Mouse (Mus musculus) lung, adult 2 months (tissue): Measurements from ENCODE around the gene Gm20458.

Source experiments
- CTCF ChIP-seq: fragments of 200-500 bp; IDR thresholded peaks from 2 replicates; pipeline ENCODE4 v1.5.1; 2011; ENCODE audit warnings: mild to moderate bottlenecking, low read length, control low read depth; ENCODE audit not compliant: insufficient read depth
- POLR2A ChIP-seq: fragments of 200-500 bp; IDR thresholded peaks from 2 replicates; pipeline ENCODE4 v1.6.1; 2011; ENCODE audit warnings: low read depth, mild to moderate bottlenecking, control low read depth, low read length, borderline replicate concordance; ENCODE audit errors: extremely low read depth

DNA sequence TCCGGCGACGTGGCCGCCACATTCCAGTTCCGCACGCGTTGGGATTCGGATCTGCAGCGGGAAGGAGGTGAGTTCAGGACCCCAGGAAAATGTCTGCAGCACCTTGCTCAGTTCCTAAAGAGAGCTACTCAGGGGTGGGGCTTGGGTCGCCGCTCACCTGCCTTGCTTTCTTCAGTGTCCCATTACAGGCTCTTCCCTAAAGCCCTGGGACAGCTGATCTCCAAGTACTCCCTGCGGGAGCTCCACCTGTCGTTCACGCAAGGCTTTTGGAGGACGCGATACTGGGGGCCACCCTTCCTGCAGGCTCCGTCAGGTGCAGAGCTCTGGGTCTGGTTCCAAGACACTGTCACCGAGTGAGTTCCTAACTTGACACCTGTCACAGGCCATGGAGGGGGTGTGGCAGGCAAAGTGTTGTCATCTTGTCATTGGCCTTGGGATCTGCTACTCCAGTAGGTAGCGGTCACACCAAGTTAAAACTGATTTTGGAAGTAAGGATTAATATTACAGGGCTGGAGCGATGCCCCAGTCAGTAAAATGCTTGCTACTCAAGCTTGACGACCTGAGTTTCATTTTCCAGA is 37.0 kb downstream of the Gm20458 start:
- TF ChIP-seq POLR2A (no peak), CTCF (no peak)
